Mouse (Mus musculus): ENCODE data around the gene Tbl1xr1.

Gene Tbl1xr1

GRCm38 (mm10) chr3:22142846-22143641 lies 66.6 kb downstream of the Tbl1xr1 start:
- DNase-seq (ENCODE audit: low read depth, low spot score), result no peak

GRCm38 (mm10) chr3:22144255-22144654 lies 67.8 kb downstream of the Tbl1xr1 start:
- DNase-seq (ENCODE audit: low read depth, low spot score), result no peak

- no peak for DNase-seq (ENCODE audit: low read depth, low spot score)
These were observed 71.0 kb downstream of the Tbl1xr1 start for GRCm38 (mm10) chr3:22147433-22147927.

- no peak for DNase-seq (ENCODE audit: low read depth, low spot score)
These were observed 72.0 kb downstream of the Tbl1xr1 start for GRCm38 (mm10) chr3:22148306-22148932.

GRCm38 (mm10) chr3:22150872-22151530 lies 74.5 kb downstream of the Tbl1xr1 start:
- DNase-seq (ENCODE audit: low read depth, low spot score), result no peak

- DNase-seq (ENCODE audit: low read depth, low spot score), result no peak
These were observed 76.3 kb downstream of the Tbl1xr1 start for GRCm38 (mm10) chr3:22152773-22153172.

GRCm38 (mm10) chr3:22154522-22154921 lies 78.1 kb downstream of the Tbl1xr1 start:
- DNase-seq (ENCODE audit: low read depth, low spot score), result no peak

- DNase-seq (ENCODE audit: low read depth, low spot score), result no peak
These were observed 79.9 kb downstream of the Tbl1xr1 start for GRCm38 (mm10) chr3:22156397-22156796.

- DNase-seq (ENCODE audit: low read depth, low spot score), result no peak
These were observed 86.5 kb downstream of the Tbl1xr1 start for GRCm38 (mm10) chr3:22162948-22163347.

- DNase-seq (ENCODE audit: low read depth, low spot score), result no peak
These were observed 91.4 kb downstream of the Tbl1xr1 start for GRCm38 (mm10) chr3:22167856-22168255.

GRCm38 (mm10) chr3:22168432-22168831 lies 92.0 kb downstream of the Tbl1xr1 start:
- no peak for DNase-seq (ENCODE audit: low read depth, low spot score)

GRCm38 (mm10) chr3:22171526-22171925 lies 95.1 kb downstream of the Tbl1xr1 start:
- no peak for DNase-seq (ENCODE audit: low read depth, low spot score)

GRCm38 (mm10) chr3:22172410-22172809 lies 96.0 kb downstream of the Tbl1xr1 start:
- DNase-seq (ENCODE audit: low read depth, low spot score), result peak; percentile 12

- DNase-seq (ENCODE audit: low read depth, low spot score), result no peak
These were observed 96.7 kb downstream of the Tbl1xr1 start for GRCm38 (mm10) chr3:22173171-22173570.

- no peak for DNase-seq (ENCODE audit: low read depth, low spot score)
These were observed 97.8 kb downstream of the Tbl1xr1 start for GRCm38 (mm10) chr3:22174232-22174631.

GRCm38 (mm10) chr3:22180076-22180475 lies 103.6 kb downstream of the Tbl1xr1 start:
- DNase-seq (ENCODE audit: low read depth, low spot score), result no peak

- no peak for DNase-seq (ENCODE audit: low read depth, low spot score)
These were observed 104.6 kb downstream of the Tbl1xr1 start for GRCm38 (mm10) chr3:22181026-22181425.

- no peak for DNase-seq (ENCODE audit: low read depth, low spot score)
These were observed 108.8 kb downstream of the Tbl1xr1 start for GRCm38 (mm10) chr3:22185265-22185664.

- DNase-seq (ENCODE audit: low read depth, low spot score), result peak; percentile 37
These were observed 114.0 kb downstream of the Tbl1xr1 start for GRCm38 (mm10) chr3:22190498-22190897.

- DNase-seq (ENCODE audit: low read depth, low spot score), result no peak
These were observed 116.5 kb downstream of the Tbl1xr1 start for GRCm38 (mm10) chr3:22192931-22193330.

GRCm38 (mm10) chr3:22194185-22194856 lies 117.9 kb downstream of the Tbl1xr1 start:
- no peak for DNase-seq (ENCODE audit: low read depth, low spot score)

GRCm38 (mm10) chr3:22198802-22199201 lies 122.3 kb downstream of the Tbl1xr1 start:
- no peak for DNase-seq (ENCODE audit: low read depth, low spot score)
